Mouse (Mus musculus): Measurements from ENCODE around the gene Olfr1307.

- no peak for TF ChIP-seq EP300 (IDR thresholded peaks at IDR 0.05; ENCODE audit: low read depth)
- no peak for TF ChIP-seq CTCF (IDR thresholded peaks at IDR 0.05; ENCODE audit: low read depth)
Measured at GRCm38 (mm10) chr2:111916171-111916570, 33.1 kb downstream of the Olfr1307 start, which contains the start of gene Olfr1306.

All from liver, embryonic 14.5 days (tissue).